Mouse (Mus musculus): Measurements from ENCODE around the gene Col6a2.

DNA sequence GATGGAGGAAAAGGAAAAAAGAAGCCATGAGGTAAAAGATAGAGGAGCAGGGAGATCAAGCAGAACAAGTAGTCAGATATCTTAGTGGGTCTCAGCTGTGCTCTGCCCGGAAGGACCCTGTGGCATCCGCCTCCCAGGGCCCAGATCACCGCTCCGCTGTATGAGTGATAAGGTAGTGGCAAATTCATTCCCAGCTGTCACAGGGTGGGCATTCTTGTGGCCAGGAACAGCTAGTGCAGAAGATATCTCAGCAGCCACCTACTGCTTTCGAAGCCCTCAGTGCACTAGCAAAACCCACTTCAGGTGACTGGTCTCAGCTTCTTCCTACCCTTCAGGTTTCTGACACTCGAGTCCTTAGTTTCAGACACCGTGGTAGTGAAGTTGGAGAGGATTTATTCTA, 11.0 kb downstream of the Col6a2 start:
- TF ChIP-seq CTCF (IDR thresholded peaks at IDR 0.05; ENCODE audit: extremely low read depth, insufficient read length, insufficient replicate concordance, low read depth, low read length) (no peak), POLR2A (IDR thresholded peaks at IDR 0.05; ENCODE audit: low read depth, low read length) (no peak)

All from small intestine, adult 2 months (tissue).